Mouse (Mus musculus): ENCODE results near the gene Plcd3. TPM values are rescaled to one million over a fixed set of nuclear protein-coding genes. Genes with fewer than 3 reads are reported as not detected.

The Plcd3 gene
- total RNA-seq, 2 experiments from 2014 or later, result 15.1 to 16.4 TPM

DNA sequence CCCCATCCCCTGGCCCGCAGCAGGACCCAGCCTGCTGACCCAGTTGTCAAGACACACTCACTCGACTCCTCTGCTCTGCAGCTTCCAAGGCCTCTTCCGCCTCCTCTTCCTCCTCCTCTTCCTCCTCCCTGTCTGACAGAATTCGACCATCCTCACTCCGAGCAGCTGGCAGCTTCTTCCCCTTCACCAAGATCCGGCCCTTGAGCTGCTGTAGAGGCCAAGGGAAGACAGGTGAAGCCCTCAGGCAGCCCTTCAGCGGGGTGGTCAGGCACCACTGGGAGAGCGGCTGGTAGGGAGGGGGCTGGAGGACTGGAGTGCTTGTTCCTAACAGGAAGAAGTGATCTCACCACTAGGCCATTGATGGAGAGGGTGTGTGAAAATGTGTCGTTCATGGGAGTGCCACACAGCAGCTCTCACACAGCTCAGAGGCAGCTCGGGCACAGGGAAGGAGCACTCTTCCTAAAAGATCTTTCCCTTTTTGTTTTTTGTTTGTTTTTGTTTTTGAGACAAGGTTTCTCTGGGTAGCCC, 26.6 kb downstream of the Plcd3 start:
- DNase-seq (ENCODE audit: extremely low spot score in 1 of 2, low spot score in 2 of 2), result no peak
- intact Hi-C loops (cut with DNase I), result no loop called here

DNA sequence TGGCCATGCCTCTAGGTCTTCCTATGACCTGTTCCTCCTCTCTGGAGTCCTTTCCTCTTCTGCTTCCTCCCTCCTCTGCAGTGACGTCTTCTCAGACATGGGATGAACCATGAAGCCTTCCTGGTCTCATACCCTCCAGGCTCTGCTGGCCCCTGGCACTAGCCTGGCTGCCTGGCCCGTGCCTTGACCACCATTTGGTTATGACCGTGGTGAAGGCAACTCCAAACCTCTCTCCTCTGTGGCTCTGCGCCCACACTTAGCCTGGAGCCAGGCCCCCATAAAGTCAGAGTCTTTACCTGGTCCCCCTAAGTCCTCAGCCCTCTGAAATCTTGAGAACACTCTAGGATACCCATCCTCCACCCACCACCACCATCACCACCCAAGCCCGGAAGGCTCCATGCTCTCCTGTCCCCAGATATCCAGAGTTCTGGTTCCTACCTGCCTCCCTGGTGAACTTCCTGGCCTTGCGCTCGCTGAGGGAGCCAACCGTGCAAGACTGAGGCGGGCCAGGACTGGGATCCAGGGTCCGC, 27.3 kb downstream of the Plcd3 start:
- DNase-seq (ENCODE audit: extremely low spot score in 1 of 2, low spot score in 2 of 2), result no peak
- intact Hi-C loops (cut with DNase I), result no loop called here

GRCm38 (mm10) chr11:103073671-103074070, 27.8 kb downstream of the Plcd3 start:
- intact Hi-C loops (cut with DNase I), result no loop called here
- no peak for DNase-seq (ENCODE audit: extremely low spot score in 1 of 2, low spot score in 2 of 2)

GRCm38 (mm10) chr11:103070322-103070880, 31.1 kb downstream of the Plcd3 start:
- peak in 1 of 2 experiments; percentile 28 for DNase-seq (ENCODE audit: extremely low spot score in 1 of 2, low spot score in 2 of 2)
- intact Hi-C loops (cut with DNase I), result no loop called here

DNA sequence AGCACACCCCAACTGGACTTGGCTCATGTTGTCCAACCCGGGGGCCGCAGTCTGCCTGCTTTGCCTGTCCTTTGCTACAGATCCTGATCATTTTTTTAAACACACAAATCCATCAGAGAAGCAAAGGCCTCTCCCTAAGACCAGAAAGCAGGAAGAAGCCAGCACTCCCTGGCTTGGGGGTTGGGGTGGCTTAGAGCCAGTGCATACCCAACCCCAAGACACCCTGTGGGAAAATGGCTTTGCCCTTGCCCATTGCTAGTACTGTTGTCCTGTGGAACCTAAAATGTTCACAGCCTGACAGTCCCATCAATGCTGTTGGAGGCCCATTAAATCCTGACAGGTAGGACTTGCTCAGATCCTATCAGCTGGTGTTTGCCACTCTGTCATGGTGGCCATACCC, 31.7 kb downstream of the Plcd3 start:
- peak in 1 of 2 experiments; percentile 16 for DNase-seq (ENCODE audit: extremely low spot score in 1 of 2, low spot score in 2 of 2)
- intact Hi-C loops (cut with DNase I), result no loop called here

- peak in 1 of 2 experiments; percentile 14 for DNase-seq (ENCODE audit: extremely low spot score in 1 of 2, low spot score in 2 of 2)
- intact Hi-C loops (cut with DNase I), result no loop called here
Observed at GRCm38 (mm10) chr11:103068884-103069283, 32.6 kb downstream of the Plcd3 start.

DNA sequence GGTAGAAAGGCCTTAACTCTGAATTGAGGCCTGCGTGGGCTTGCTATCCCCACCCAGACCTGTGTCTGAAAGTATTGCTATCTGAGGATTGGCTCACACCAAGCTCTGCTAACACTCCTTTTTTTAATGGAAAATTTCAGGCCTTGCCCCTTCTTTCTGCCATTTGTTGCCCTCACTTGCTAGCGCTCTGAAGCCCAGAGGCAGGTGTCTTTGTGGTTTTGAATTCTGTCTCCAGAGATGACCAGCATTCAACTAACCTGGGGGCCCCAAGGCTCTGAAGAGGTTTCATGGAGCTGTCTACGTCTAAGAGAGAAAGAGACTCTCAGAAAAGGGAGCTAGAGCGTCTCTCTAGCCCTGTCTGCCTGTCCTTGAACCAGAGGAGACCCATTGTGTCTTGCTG, 33.2 kb downstream of the Plcd3 start:
- intact Hi-C loops (cut with DNase I), result no loop called here
- no peak for DNase-seq (ENCODE audit: extremely low spot score in 1 of 2, low spot score in 2 of 2)

- intact Hi-C loops (cut with DNase I), result no loop called here
- DNase-seq (ENCODE audit: extremely low spot score in 1 of 2, low spot score in 2 of 2), result peak in 1 of 2 experiments; percentile 58
Observed at GRCm38 (mm10) chr11:103067457-103068001, 33.9 kb downstream of the Plcd3 start.

DNA sequence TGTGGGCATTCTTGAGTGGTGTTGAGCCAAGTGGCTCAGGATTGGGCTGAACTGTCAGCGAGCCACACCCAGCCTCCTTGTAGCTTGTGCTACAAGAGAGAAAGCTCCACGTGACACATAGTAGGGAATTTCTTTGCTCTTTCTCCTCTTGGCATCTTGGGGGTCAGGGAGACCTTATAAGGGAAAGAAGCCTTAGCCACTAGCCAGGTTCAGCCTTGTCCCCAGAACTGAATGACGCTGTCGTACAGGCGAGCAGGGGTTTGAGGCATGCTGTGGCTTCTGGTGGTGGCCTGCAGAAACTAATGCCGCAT, 34.5 kb downstream of the Plcd3 start:
- DNase-seq (ENCODE audit: extremely low spot score in 1 of 2, low spot score in 2 of 2), result no peak
- intact Hi-C loops (cut with DNase I), result no loop called here

DNA sequence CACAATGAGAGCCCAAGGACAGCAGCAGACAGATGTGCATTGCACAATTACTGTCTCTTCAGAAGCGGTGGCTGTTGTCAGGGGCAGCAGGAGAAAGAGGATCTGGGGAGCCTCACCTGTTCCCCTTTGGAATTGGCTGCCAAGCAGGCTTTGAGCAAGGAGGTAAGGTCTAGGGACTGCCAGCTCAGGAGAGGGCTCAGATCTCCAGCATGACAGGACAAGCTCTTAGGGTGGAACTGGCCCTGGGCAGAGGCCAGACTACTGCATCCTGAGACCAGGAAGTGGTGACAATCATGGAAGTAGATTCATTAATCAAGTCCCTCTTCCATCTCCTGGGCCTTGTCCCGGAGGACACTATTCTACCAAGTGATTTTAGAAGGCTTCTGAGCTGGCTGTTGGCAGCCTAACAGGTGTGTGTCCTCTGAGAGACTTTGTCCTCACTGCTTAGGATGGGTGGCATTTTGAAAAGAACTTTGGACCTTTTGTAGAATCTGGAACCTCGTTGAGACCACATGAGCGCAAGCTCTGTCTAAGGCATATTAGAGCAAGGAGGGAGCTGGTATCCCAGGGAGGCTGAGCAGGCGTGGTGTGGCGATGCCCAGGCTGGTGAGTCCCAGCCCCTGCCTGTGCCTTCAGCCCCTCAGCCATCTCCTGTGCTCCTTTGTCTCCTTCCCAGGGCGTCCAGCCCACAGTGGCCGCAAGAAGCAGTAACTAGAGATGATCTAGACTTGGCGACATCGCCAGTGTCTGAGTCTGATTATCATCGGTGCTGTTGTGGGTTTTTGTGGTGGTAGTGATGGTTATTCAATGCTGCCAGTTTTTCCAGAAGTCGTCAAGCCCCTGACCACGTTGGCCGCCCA, 35.0 kb downstream of the Plcd3 start:
- DNase-seq (ENCODE audit: extremely low spot score in 1 of 2, low spot score in 2 of 2), result no peak
- intact Hi-C loops (cut with DNase I), result no loop called here

DNA sequence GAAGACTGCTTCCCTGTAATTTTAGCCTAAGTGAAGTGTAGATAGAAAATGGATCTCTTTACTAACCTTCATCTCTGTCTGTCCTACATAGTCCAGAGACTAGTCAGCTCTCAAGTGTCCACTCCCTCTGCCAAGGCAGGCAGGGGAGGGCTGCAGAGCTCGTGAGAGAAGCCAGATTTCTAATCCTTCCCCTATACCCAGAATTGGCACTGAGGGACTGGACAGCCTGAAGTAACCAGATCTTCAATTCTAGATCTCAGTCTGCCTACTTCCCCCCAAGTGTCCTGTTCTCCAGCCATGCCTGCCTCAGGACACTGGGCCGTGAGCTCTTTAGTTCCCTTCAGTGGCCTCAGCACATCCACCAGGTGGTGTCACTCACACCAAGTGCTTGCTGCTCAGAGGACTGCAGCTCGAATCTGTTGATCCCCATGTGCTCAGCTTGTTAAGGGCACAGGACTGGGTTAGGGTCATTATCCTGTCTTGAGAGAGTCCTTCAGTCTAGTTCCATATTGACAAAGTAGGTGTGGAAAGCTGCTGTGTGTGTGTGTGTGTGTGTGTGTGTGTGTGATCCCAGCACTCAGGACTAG, 42.9 kb downstream of the Plcd3 start:
- intact Hi-C loops (cut with DNase I), result loop anchor here (10.0 kb wide), 1 partner anchor 284 kb away; no protein-coding TSS in a partner anchor
- no peak for DNase-seq (ENCODE audit: extremely low spot score in 1 of 2, low spot score in 2 of 2)

- no peak for DNase-seq (ENCODE audit: extremely low spot score in 1 of 2, low spot score in 2 of 2)
- intact Hi-C loops (cut with DNase I), result loop anchor here (10.0 kb wide), 1 partner anchor 282 kb away; no protein-coding TSS in a partner anchor
Observed at GRCm38 (mm10) chr11:103056636-103057035, 44.8 kb downstream of the Plcd3 start.

DNA sequence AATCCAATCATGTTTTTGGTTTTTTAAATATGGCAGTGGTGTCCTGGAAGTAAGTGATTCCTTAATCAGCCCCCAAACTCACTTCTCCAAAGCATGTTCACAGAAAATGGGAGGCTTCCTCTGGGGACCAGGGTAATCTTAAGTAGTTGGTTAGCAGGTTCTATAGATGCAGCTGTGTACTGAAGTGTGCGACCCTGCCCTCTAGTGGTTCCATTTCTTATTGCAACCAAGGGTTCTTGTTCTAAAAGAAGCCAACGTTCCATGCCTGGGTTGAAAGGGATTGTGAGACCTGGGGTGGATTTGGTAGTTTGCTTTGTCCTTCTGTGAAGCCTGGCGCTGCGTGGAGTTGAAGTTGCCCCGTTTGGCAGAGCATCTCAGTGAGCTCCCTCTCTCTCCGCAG, 46.7 kb downstream of the Plcd3 start:
- intact Hi-C loops (cut with DNase I), result loop anchor here (5.0 to 10.0 kb wide), 2 partner anchors 152 to 280 kb away; partner anchors contain the start of gene Gfap
- DNase-seq (ENCODE audit: extremely low spot score in 1 of 2, low spot score in 2 of 2), result peak; percentile 74 to 81

DNA sequence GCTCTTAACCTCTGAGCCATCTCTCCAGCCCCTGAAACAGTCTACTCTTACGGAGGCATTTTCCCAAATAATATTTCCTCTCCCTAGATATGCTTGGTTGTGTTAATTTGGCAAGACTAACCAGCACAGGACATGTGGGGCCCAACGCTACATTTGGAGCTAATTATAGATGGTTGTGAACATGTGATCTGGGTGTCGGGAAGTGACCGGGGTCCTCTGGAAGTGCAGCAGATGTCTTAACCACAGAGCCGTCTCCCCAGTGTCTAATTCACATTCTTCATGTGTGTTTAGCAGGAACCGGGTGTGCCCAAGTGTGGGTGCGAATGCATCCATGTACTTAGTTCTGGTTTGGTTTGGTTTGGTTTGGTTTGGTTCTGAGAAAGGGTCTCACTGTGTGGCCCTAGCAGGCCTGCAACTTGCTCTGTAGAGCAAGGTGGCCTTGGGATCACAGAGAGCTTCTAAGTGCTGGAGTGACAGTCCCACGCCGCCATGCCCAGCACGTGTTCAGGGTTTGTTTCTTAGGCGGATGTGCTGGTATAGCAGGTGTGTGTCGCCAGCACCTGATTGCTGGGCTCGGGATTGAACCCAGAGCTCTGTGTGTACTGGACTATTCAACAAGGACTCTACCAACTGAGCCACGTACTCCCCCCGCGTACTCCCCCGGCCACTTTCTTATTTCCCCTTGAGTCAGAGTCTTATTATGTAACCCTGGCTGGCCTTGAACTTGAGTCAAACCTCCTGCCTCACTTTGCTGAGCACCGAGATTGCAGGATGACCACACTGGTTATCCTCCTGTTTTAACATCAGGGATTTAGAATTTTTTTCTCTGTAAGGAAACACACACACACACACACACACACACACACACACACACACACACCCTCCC, 48.0 kb downstream of the Plcd3 start:
- intact Hi-C loops (cut with DNase I), result loop anchor here (5.0 to 10.0 kb wide), 2 partner anchors 151 to 279 kb away; partner anchors contain the start of gene Gfap
- no peak for DNase-seq (ENCODE audit: extremely low spot score in 1 of 2, low spot score in 2 of 2)

- no peak for DNase-seq (ENCODE audit: extremely low spot score in 1 of 2, low spot score in 2 of 2)
- intact Hi-C loops (cut with DNase I), result loop anchor here (5.0 to 10.0 kb wide), 2 partner anchors 150 to 277 kb away; partner anchors contain the start of gene Gfap
Observed at GRCm38 (mm10) chr11:103052078-103052477, 49.4 kb downstream of the Plcd3 start.

DNA sequence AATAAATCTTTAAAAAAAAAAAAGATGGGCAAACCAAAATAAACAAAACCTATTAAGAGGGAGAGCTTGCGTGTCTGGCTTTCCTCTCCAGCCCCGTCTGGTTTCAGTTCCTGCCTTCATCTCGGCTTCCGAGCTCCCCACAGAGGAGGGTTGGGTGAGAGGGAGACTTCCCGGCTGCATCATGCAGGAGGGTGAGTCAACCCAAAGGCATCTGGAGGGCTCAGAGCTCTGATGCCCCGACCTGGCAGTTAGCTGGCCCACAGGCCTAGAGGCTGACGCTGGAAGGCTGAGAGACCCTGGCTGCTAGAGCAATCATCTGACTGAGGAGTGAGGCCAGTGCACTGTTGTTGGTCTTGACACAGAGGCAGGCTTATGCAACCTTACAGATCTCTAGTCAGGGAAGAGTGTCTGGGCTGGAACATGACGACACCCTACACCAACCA, 50.2 kb downstream of the Plcd3 start:
- intact Hi-C loops (cut with DNase I), result loop anchor here (5.0 to 10.0 kb wide), 2 partner anchors 149 to 276 kb away; partner anchors contain the start of gene Gfap
- peak in 1 of 2 experiments; percentile 72 for DNase-seq (ENCODE audit: extremely low spot score in 1 of 2, low spot score in 2 of 2)

DNA sequence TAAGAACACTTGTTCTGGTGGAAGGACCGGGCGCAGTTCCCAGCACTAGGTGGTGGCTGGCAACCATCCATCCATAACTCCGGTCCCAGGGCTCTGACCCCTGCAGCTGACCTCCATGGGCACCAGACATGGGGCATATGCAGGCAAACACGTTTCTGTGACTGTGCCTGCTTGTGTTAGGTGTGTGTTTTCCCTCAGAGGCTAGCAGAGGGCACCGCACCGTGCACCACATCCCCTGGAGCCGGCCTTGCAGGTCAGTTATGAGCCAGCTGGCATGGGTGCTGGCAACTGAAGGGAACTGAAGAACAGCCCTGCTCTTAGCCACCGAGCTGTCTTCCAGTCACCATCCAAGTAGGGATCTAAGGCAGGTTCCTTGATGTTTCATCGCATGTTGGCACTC, 51.3 kb downstream of the Plcd3 start:
- DNase-seq (ENCODE audit: extremely low spot score in 1 of 2, low spot score in 2 of 2), result no peak
- intact Hi-C loops (cut with DNase I), result loop anchor here (5.0 to 10.0 kb wide), 2 partner anchors 148 to 275 kb away; partner anchors contain the start of gene Gfap

DNA sequence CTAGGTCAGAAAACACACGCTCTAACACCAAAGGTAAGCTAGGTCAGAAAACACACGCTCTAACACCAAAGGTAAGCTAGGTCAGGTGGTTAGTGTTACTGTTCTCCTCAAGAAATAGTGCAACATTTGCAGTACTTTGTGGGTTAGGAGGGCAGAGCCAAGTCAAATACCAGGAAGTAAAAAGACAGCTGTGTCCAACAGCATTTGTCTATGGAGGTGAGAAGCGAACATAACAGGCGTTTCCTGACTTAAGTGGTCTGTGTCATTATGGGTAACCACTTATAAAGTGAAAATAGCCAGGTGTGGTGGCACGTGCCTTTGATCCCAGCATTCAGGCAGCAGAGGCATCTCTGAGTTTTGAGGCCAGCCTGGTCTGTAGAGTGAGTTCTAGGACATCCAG, 51.8 kb downstream of the Plcd3 start:
- intact Hi-C loops (cut with DNase I), result loop anchor here (5.0 to 10.0 kb wide), 2 partner anchors 147 to 275 kb away; partner anchors contain the start of gene Gfap
- no peak for DNase-seq (ENCODE audit: extremely low spot score in 1 of 2, low spot score in 2 of 2)
